Mouse (Mus musculus): ENCODE data around the gene Terb1. TPM values are rescaled to one million over a fixed set of nuclear protein-coding genes. Genes with fewer than 3 reads are reported as not detected.

Terb1 gene
- polyA plus RNA-seq, 1 experiment from 2014 or later = 0.40 TPM

- Histone ChIP-seq H3K27me3 (no peaks in the 10 kb centered on the region), H3K36me3 (no peaks in the 10 kb centered on the region), H3K9me3 (no peaks in the 10 kb centered on the region), H3K4me1 (peaks cover 7% of the 10 kb centered on the region; the same call in 1 of the 2 replicates), H3K9ac (no peak overlapping the region), H3K4me2 (no peak overlapping the region), H3K4me3 (no peak overlapping the region), H3K27ac (no peak overlapping the region)
- ATAC-seq (ENCODE audit: borderline replicate concordance, extremely low read depth, low FRiP score, low TSS enrichment) = no peak
- WGBS = 74% methylated on average over 7 of the region's 7 CpGs
These were observed 101.2 kb downstream of the Terb1 start for GRCm38 (mm10) chr8:104408328-104409110.

GRCm38 (mm10) chr8:104406340-104407128 is 103.2 kb downstream of the Terb1 start:
- Histone ChIP-seq H3K9ac (no peak overlapping the region), H3K27me3 (no peaks in the 10 kb centered on the region), H3K4me3 (no peak overlapping the region), H3K4me2 (no peak overlapping the region), H3K36me3 (no peaks in the 10 kb centered on the region), H3K9me3 (no peaks in the 10 kb centered on the region), H3K4me1 (peaks cover 7% of the 10 kb centered on the region; the same call in 1 of the 2 replicates), H3K27ac (peak overlapping the region; percentile 5; the same call in 1 of the 2 replicates)
- 65% methylated on average over 6 of the region's 6 CpGs for WGBS
- peak; percentile 56; the same call in 1 of the 2 replicates for ATAC-seq (ENCODE audit: borderline replicate concordance, extremely low read depth, low FRiP score, low TSS enrichment)

- Histone ChIP-seq H3K4me2 (no peak overlapping the region), H3K4me3 (no peak overlapping the region), H3K9me3 (no peaks in the 10 kb centered on the region), H3K27ac (peak overlapping the region; percentile 33; the same call in 1 of the 2 replicates), H3K9ac (no peak overlapping the region), H3K4me1 (peaks cover 7% of the 10 kb centered on the region; the same call in 1 of the 2 replicates), H3K36me3 (no peaks in the 10 kb centered on the region), H3K27me3 (no peaks in the 10 kb centered on the region)
- WGBS = 46% methylated on average over 15 of the region's 15 CpGs
- ATAC-seq (ENCODE audit: borderline replicate concordance, extremely low read depth, low FRiP score, low TSS enrichment) = no peak
These were observed 104.1 kb downstream of the Terb1 start for GRCm38 (mm10) chr8:104405430-104406187.

GRCm38 (mm10) chr8:104403596-104403995 is 106.1 kb downstream of the Terb1 start:
- no peaks in the 10 kb centered on the region for H3K36me3 ChIP-seq
- WGBS = 75% methylated on average over 3 of the region's 3 CpGs
- H3K27ac ChIP-seq = no peak overlapping the region
- no peak overlapping the region for H3K4me2 ChIP-seq
- no peaks in the 10 kb centered on the region for H3K27me3 ChIP-seq
- no peaks in the 10 kb centered on the region for H3K9me3 ChIP-seq
- H3K4me3 ChIP-seq = no peak overlapping the region
- peaks cover 7% of the 10 kb centered on the region; the same call in 1 of the 2 replicates for H3K4me1 ChIP-seq
- H3K9ac ChIP-seq = no peak overlapping the region
- ATAC-seq (ENCODE audit: borderline replicate concordance, extremely low read depth, low FRiP score, low TSS enrichment) = no peak

Other genes with a start within 250 kb of the Terb1 start
- not detected in 2 replicates for gene Cmtm2a, start 216.7 kb downstream of the Terb1 start, polyA plus RNA-seq (2015; fragmentation: Nextera tagmentation; extraction: Ambion mirVana)
- not detected in 2 replicates for gene Gm45711, start 199.8 kb downstream of the Terb1 start, polyA plus RNA-seq (2015; fragmentation: Nextera tagmentation; extraction: Ambion mirVana)
- not detected in 2 replicates for gene Cmtm1, start 199.8 kb downstream of the Terb1 start, polyA plus RNA-seq (2015; fragmentation: Nextera tagmentation; extraction: Ambion mirVana)
- gene Gm11020, start 188.3 kb downstream of the Terb1 start, polyA plus RNA-seq (2015; fragmentation: Nextera tagmentation; extraction: Ambion mirVana) = not detected in 2 replicates
- not detected in 2 replicates for gene Cmtm2b, start 187.7 kb downstream of the Terb1 start, polyA plus RNA-seq (2015; fragmentation: Nextera tagmentation; extraction: Ambion mirVana)
- 147 and 151 TPM in 2 replicates for gene Cmtm3, start 170.5 kb downstream of the Terb1 start, polyA plus RNA-seq (2015; fragmentation: Nextera tagmentation; extraction: Ambion mirVana)
- 2.6 and 3.0 TPM in 2 replicates for gene Cmtm4, start 114.1 kb downstream of the Terb1 start, polyA plus RNA-seq (2015; fragmentation: Nextera tagmentation; extraction: Ambion mirVana)
- gene Dync1li2, start 66.9 kb downstream of the Terb1 start, polyA plus RNA-seq (2015; fragmentation: Nextera tagmentation; extraction: Ambion mirVana) = 61.1 and 62.2 TPM in 2 replicates
- 87.4 and 97.8 TPM in 2 replicates for gene Nae1, start 24.7 kb upstream of the Terb1 start, polyA plus RNA-seq (2015; fragmentation: Nextera tagmentation; extraction: Ambion mirVana)
- 0.65 and 0.97 TPM in 2 replicates for gene Car7, start 24.8 kb upstream of the Terb1 start, polyA plus RNA-seq (2015; fragmentation: Nextera tagmentation; extraction: Ambion mirVana)
- 8.8 and 9.2 TPM in 2 replicates for gene Pdp2, start 81.5 kb upstream of the Terb1 start, polyA plus RNA-seq (2015; fragmentation: Nextera tagmentation; extraction: Ambion mirVana)
- gene Cdh16, start 114.5 kb upstream of the Terb1 start, polyA plus RNA-seq (2015; fragmentation: Nextera tagmentation; extraction: Ambion mirVana) = 53.5 TPM in 2 replicates
- gene Rrad, start 121.4 kb upstream of the Terb1 start, polyA plus RNA-seq (2015; fragmentation: Nextera tagmentation; extraction: Ambion mirVana) = 20.1 and 24.8 TPM in 2 replicates
- gene Ciao2b, start 132.1 kb upstream of the Terb1 start, polyA plus RNA-seq (2015; fragmentation: Nextera tagmentation; extraction: Ambion mirVana) = 102 and 107 TPM in 2 replicates
- not detected in 2 replicates for gene Ces2a, start 224.1 kb upstream of the Terb1 start, polyA plus RNA-seq (2015; fragmentation: Nextera tagmentation; extraction: Ambion mirVana)

Data from lung, embryonic 15.5 days (tissue).